Mouse (Mus musculus): ENCODE data around the gene Fbxl13. TPM values are rescaled to one million over a fixed set of nuclear protein-coding genes. Genes with fewer than 3 reads are reported as not detected.

Fbxl13 gene
- not detected for polyA plus RNA-seq (2017; shearing (Covaris generic))

DNA sequence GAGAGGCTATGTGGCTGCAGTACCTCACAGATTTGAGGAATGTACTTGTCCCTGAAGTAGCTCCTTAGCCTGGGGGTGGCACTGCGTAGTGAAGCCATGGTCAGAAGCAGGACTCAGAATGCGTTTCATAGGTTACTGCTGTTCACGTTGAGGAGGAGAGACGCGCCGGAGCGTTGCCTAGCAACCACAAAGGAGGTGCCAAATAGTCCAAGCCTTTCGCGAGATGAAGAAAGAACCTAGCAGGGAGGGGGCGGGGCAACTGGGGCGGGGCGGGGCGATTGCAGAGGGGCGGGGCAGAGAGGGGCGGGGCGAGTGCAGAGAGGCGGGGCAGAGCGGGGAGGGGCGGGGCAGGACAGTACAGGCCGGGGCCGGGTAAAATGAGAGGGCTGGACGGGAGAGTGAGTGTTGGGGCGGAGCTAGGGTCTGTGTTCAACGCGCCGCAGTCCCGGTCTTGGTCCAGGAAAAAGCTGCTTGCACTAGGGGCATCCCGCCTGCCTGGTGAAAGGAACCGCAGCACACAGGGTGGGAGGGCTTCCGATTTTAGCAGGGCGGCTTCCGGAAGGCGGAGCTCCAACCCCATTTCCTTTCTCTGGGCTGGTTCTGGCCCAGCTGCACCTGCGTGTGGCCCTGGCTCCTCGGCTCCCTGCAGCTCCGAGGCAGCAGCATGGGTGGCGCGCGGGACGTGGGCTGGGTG, at the start of gene Fbxl13, which contains the start of gene Armc10:
Gene Fbxl13 (minus strand): TSS at position 196 of the 694 bp plus-strand sequence.
Gene Armc10 (plus strand): TSS at position 375 of the 694 bp plus-strand sequence.

DNA sequence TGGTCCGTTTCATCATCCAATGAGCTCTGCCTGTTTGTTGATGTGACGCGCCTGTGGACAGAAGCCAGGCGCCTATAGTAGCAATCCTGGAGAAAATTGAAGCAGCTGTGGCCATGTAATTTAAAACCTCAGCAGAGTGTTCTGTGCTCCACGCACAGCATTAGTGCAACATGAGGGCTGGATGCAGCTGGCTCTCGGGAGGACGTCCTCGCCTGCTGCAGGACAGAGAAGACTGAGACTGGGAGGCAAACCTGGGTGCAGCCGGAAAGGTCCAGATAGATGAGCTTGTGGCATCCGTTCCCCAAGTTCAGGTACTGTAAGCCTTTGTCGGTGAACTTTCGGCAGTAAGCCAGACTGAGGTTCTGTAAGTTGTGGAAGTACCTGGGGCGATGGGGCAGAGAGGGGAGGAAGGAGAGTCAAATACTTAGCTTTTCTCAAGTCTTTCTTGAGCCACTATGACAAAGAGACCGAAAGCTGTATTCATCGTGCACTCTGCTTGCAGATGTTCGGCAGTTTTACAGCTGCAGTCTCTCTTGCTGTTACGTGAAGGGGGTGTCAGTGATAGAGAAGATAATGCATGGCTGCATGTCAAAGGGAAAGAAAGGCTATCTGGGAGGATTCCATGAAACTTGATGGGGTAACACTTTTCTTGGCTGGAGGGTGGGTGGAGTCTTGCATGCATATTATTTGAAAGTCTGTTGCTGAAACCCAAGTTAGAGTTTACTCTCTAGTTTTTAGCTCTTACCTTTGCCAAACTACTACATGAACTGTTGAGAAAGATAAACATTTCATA, 101.8 kb downstream of the Fbxl13 start, which contains the start of gene Lrrc17:
Gene Lrrc17 (plus strand): TSS at position 151 of the 793 bp plus-strand sequence.

Other genes with a start within 250 kb of the Fbxl13 start
- gene Ccdc146, start 221.0 kb downstream of the Fbxl13 start, polyA plus RNA-seq (2017; shearing (Covaris generic)) = not detected
- 2.5 TPM for gene Fam185a, start 220.7 kb downstream of the Fbxl13 start, polyA plus RNA-seq (2017; shearing (Covaris generic))
- not detected for gene Lrrc17, start 102.1 kb downstream of the Fbxl13 start, polyA plus RNA-seq (2017; shearing (Covaris generic))
- 18.8 TPM for gene Armc10, start 179 bp upstream of the Fbxl13 start, polyA plus RNA-seq (2017; shearing (Covaris generic))
- gene Napepld, start 55.8 kb upstream of the Fbxl13 start, polyA plus RNA-seq (2017; shearing (Covaris generic)) = 1.2 TPM
- gene Pmpcb, start 91.5 kb upstream of the Fbxl13 start, polyA plus RNA-seq (2017; shearing (Covaris generic)) = 45.8 TPM
- 58.4 TPM for gene Dnajc2, start 139.6 kb upstream of the Fbxl13 start, polyA plus RNA-seq (2017; shearing (Covaris generic))
- gene Psmc2, start 139.6 kb upstream of the Fbxl13 start, polyA plus RNA-seq (2017; shearing (Covaris generic)) = 96.1 TPM
- not detected for gene Slc26a5, start 220.0 kb upstream of the Fbxl13 start, polyA plus RNA-seq (2017; shearing (Covaris generic))